Mouse (Mus musculus): ENCODE data around the gene Tram1l1. TPM values are rescaled to one million over a fixed set of nuclear protein-coding genes. Genes with fewer than 3 reads are reported as not detected.

Gene Tram1l1
- 0.12 and 0.22 TPM in 2 replicates for polyA plus RNA-seq (2012; rRNA removed)

DNA sequence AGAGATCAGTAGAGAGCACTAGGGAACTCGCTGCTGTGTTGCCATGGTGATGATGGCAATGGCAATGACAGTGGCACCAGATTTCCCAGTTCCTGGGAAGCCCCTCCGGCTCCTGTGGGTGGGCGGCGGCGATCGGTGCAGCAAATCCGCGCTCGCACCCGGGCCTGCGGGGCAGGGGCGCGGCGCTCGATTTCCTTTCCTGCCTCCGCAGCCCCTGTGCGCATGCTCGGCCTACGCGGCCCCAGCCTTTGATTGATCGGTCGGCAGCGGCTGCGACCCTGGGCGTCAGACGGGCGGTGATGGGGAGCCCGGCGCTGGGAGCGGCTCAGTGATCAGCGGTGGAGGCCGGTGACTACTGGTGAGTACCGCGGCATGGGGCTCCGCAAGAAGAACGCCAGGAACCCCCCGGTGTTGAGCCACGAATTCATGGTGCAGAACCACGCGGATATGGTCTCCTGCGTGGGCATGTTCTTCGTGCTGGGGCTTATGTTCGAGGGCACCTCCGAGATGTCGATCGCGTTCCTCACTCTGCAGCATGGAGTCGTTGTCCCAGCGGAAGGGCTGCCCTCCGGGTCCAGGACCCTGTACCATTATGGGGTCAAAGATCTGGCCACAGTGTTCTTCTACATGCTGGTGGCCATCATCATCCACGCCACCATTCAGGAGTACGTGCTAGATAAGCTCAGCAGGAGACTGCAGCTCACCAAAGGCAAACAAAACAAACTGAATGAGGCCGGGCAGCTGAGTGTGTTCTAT lies at the start of gene Tram1l1:
TSS of gene Tram1l1 (plus strand) at position 35 of the 756 bp plus-strand sequence.

Other genes starting within 250 kb of the Tram1l1 start
- gene 1700006A11Rik, start 105.2 kb downstream of the Tram1l1 start, polyA plus RNA-seq (2012; rRNA removed) = not detected in 2 replicates